Mouse (Mus musculus) CH12.LX (cell line): ENCODE data around the gene Wdr47. TPM values are rescaled to one million over a fixed set of nuclear protein-coding genes. Genes with fewer than 3 reads are reported as not detected.

ENCODE experiments used
- DNase-seq: peaks from one replicate; pipeline ENCODE4 v3.0.0-alpha.2; 2013; ENCODE audit errors: extremely low read depth
- H3K27ac ChIP-seq: 2 replicates; pipeline ENCODE4 v1.5.1; 2012; ENCODE audit warnings: low read depth, mild to moderate bottlenecking, control low read depth, moderate library complexity; ENCODE audit not compliant: insufficient read depth
- H3K27me3 ChIP-seq: replicated peaks from 2 replicates; pipeline ENCODE3; 2012; ENCODE audit warnings: inconsistent platforms
- H3K36me3 ChIP-seq, 2 experiments: replicated peaks in 1 of 2; 2 replicates each; pipeline versions ENCODE3 to v1.6.1; 2012; ENCODE audit warnings: inconsistent platforms in 1 of 2, low read length in 1 of 2, mild to moderate bottlenecking in 1 of 2, mixed read lengths in 1 of 2, moderate library complexity in 1 of 2; ENCODE audit not compliant: control insufficient read depth in 1 of 2, insufficient read depth in 1 of 2
- H3K4me1 ChIP-seq, 2 experiments: 2 replicates each; pipeline ENCODE4 v1.6.1; 2012; ENCODE audit warnings: inconsistent platforms in 1 of 2, moderate library complexity in 1 of 2; ENCODE audit not compliant: insufficient read depth in 2 of 2, control insufficient read depth in 1 of 2
- H3K4me2 ChIP-seq: 2 replicates; pipeline ENCODE4 v1.6.1; 2012; ENCODE audit warnings: low read depth, mild to moderate bottlenecking, control low read depth; ENCODE audit not compliant: poor library complexity, insufficient read depth, severe bottlenecking
- H3K4me3 ChIP-seq, 3 experiments: fragments of 150-350 bp in 1 of 3; sonication (generic) in 1 of 3; replicated peaks in 1 of 3; 2 replicates each; pipeline versions ENCODE3 to v1.5.1; 2011 to 2012; ENCODE audit warnings: low read depth in 2 of 3, low read length in 2 of 3, mild to moderate bottlenecking in 2 of 3, moderate library complexity in 2 of 3, control low read depth in 1 of 3, improper control_type of control experiment in 1 of 3, inconsistent platforms in 1 of 3, mixed read lengths in 1 of 3; ENCODE audit not compliant: poor library complexity in 1 of 3
- H3K79me2 ChIP-seq: replicated peaks from 2 replicates; pipeline ENCODE4 v1.6.1; 2012; ENCODE audit warnings: mild to moderate bottlenecking, moderate library complexity; ENCODE audit not compliant: control insufficient read depth, poor library complexity, insufficient read depth, severe bottlenecking; ENCODE audit errors: extremely low read depth
- H3K9ac ChIP-seq: 2 replicates; pipeline ENCODE4 v1.6.1; 2012; ENCODE audit warnings: low read depth, mild to moderate bottlenecking, control low read depth, moderate library complexity; ENCODE audit not compliant: insufficient read depth
- H3K9me3 ChIP-seq: replicated peaks from 2 replicates; pipeline ENCODE3; 2012; ENCODE audit warnings: low read length, inconsistent platforms, mixed read lengths
- BHLHE40 ChIP-seq: IDR thresholded peaks from 2 replicates; pipeline ENCODE4 v1.6.1; 2011; ENCODE audit warnings: mild to moderate bottlenecking, low read depth, low read length, improper control_type of control experiment
- CHD1 ChIP-seq: IDR thresholded peaks from 2 replicates; pipeline ENCODE4 v1.6.1; 2012; ENCODE audit warnings: low read depth, low read length, improper control_type of control experiment, inconsistent platforms
- CHD2 ChIP-seq: IDR thresholded peaks from 2 replicates; pipeline ENCODE4 v1.6.1; 2011; ENCODE audit warnings: low read length, improper control_type of control experiment
- CTCF ChIP-seq, 2 experiments: IDR thresholded peaks in 1 of 2; conservative IDR thresholded peaks in 1 of 2; 2 replicates each; pipeline ENCODE4 v1.5.1; 2011 to 2012; ENCODE audit warnings: low read depth in 2 of 2, low read length in 2 of 2, improper control_type of control experiment in 1 of 2, inconsistent platforms in 1 of 2, mild to moderate bottlenecking in 1 of 2, moderate library complexity in 1 of 2
- E2F4 ChIP-seq: IDR thresholded peaks from 2 replicates; pipeline ENCODE4 v1.6.1; 2011; ENCODE audit warnings: low read depth, low read length, improper control_type of control experiment; ENCODE audit not compliant: insufficient replicate concordance
- ELF1 ChIP-seq: IDR thresholded peaks from 2 replicates; pipeline ENCODE4 v1.6.1; 2014; ENCODE audit warnings: low read depth, mild to moderate bottlenecking, inconsistent platforms, low read length, improper control_type of control experiment
- EP300 ChIP-seq: IDR thresholded peaks from 2 replicates; pipeline ENCODE4 v1.6.1; 2011; ENCODE audit warnings: low read length, improper control_type of control experiment
- ETS1 ChIP-seq: conservative IDR thresholded peaks from 2 replicates; pipeline ENCODE4 v1.6.1; 2012; ENCODE audit warnings: low read depth, mild to moderate bottlenecking, inconsistent platforms, low read length, improper control_type of control experiment, moderate library complexity
- GABPA ChIP-seq: IDR thresholded peaks from 2 replicates; pipeline ENCODE4 v1.6.1; 2012; ENCODE audit warnings: low read depth, low read length, improper control_type of control experiment, inconsistent platforms; ENCODE audit not compliant: insufficient replicate concordance
- HCFC1 ChIP-seq: IDR thresholded peaks from 2 replicates; pipeline ENCODE4 v1.6.1; 2012; ENCODE audit warnings: low read depth, mild to moderate bottlenecking, inconsistent platforms, low read length, improper control_type of control experiment
- IRF4 ChIP-seq: IDR thresholded peaks from 2 replicates; pipeline ENCODE4 v1.6.1; 2014; ENCODE audit warnings: low read depth, mild to moderate bottlenecking, inconsistent platforms, low read length, improper control_type of control experiment
- KAT2A ChIP-seq: IDR thresholded peaks from 2 replicates; pipeline ENCODE4 v1.6.1; 2012; ENCODE audit warnings: low read length, improper control_type of control experiment, inconsistent platforms; ENCODE audit not compliant: insufficient replicate concordance
- MAZ ChIP-seq: IDR thresholded peaks from 2 replicates; pipeline ENCODE4 v1.6.1; 2012; ENCODE audit warnings: low read depth, mild to moderate bottlenecking, inconsistent platforms, low read length, improper control_type of control experiment, moderate library complexity
- MEF2A ChIP-seq: IDR thresholded peaks from 2 replicates; pipeline ENCODE4 v1.6.1; 2014; ENCODE audit warnings: low read depth, mild to moderate bottlenecking, inconsistent platforms, low read length, improper control_type of control experiment, borderline replicate concordance
- MXI1 ChIP-seq: IDR thresholded peaks from 2 replicates; pipeline ENCODE4 v1.6.1; 2011; ENCODE audit warnings: mild to moderate bottlenecking, low read depth, low read length, improper control_type of control experiment
- MYC ChIP-seq: IDR thresholded peaks from 2 replicates; pipeline ENCODE4 v1.6.1; 2011; ENCODE audit warnings: low read depth, mild to moderate bottlenecking, improper control_type of control experiment, low read length
- NELFE ChIP-seq: IDR thresholded peaks from 2 replicates; pipeline ENCODE4 v1.6.1; 2011; ENCODE audit warnings: low read depth, low read length, improper control_type of control experiment
- NRF1 ChIP-seq: IDR thresholded peaks from 2 replicates; pipeline ENCODE4 v1.6.1; 2014; ENCODE audit warnings: low read depth, mild to moderate bottlenecking, inconsistent platforms, low read length, improper control_type of control experiment, moderate library complexity
- POLR2A ChIP-seq: IDR thresholded peaks from 2 replicates; pipeline ENCODE4 v1.6.1; 2011; ENCODE audit warnings: low read depth, mild to moderate bottlenecking, improper control_type of control experiment, low read length
- RAD21 ChIP-seq: IDR thresholded peaks from 2 replicates; pipeline ENCODE4 v1.6.1; 2011; ENCODE audit warnings: low read depth, mild to moderate bottlenecking, low read length, improper control_type of control experiment, moderate library complexity
- SIN3A ChIP-seq: IDR thresholded peaks from 2 replicates; pipeline ENCODE4 v1.6.1; 2012; ENCODE audit warnings: low read length, improper control_type of control experiment, inconsistent platforms
- SMC3 ChIP-seq: IDR thresholded peaks from 2 replicates; pipeline ENCODE4 v1.6.1; 2011; ENCODE audit warnings: low read depth, low read length, improper control_type of control experiment
- TBP ChIP-seq: conservative IDR thresholded peaks from 2 replicates; pipeline ENCODE4 v1.6.1; 2011; ENCODE audit warnings: low read depth, low read length, improper control_type of control experiment
- TCF12 ChIP-seq: IDR thresholded peaks from 2 replicates; pipeline ENCODE4 v1.6.1; 2014; ENCODE audit warnings: low read depth, mild to moderate bottlenecking, inconsistent platforms, low read length, improper control_type of control experiment
- USF2 ChIP-seq: conservative IDR thresholded peaks from 2 replicates; pipeline ENCODE4 v1.6.1; 2011; ENCODE audit warnings: low read depth, low read length, improper control_type of control experiment
- ZMIZ1 ChIP-seq: IDR thresholded peaks from 2 replicates; pipeline ENCODE4 v1.6.1; 2012; ENCODE audit warnings: low read depth, mild to moderate bottlenecking, inconsistent platforms, low read length, improper control_type of control experiment
- ZNF384 ChIP-seq: IDR thresholded peaks from 2 replicates; pipeline ENCODE4 v1.6.1; 2012; ENCODE audit warnings: low read depth, low read length, improper control_type of control experiment, inconsistent platforms
- dilution Hi-C: fragments of 300-500 bp; cut with MboI; formaldehyde crosslinking; loops from 2 replicates; pipeline ENCODE4 v1.14.3; 2020; ENCODE audit warnings: low sequenced_read_pairs; ENCODE audit not compliant: extremely low pct_unique_long_range_greater_than_20kb, extremely low pct_ligation_motif_present
- in situ Hi-C: fragments of 300-500 bp; cut with MboI; formaldehyde crosslinking; loops from 3 replicates; pipeline ENCODE4 v1.14.3; 2019; ENCODE audit warnings: low sequenced_read_pairs, low pct_ligation_motif_present, low pct_unique_long_range_greater_than_20kb, mixed read lengths
- polyA plus RNA-seq: library from polyadenylated mRNA; unstranded; fragments of >175 nt; gene quantifications from 2 replicates; pipeline ENCODE4 v1.2.1, GENCODE M21; 2012; ENCODE audit warnings: low read depth; ENCODE audit not compliant: insufficient read length
- total RNA-seq, 2 experiments: library from RNA; depleted of rRNA; stranded (reverse); fragments of 300-350 nt in 1 of 2; fragments of >200 nt in 1 of 2; gene quantifications; 2 replicates each; pipeline ENCODE4 v1.2.3; 2012 to 2014

The Wdr47 gene
- total and polyA plus RNA-seq, 3 experiments = 1.7 to 4.6 (median 2.2) TPM

DNA sequence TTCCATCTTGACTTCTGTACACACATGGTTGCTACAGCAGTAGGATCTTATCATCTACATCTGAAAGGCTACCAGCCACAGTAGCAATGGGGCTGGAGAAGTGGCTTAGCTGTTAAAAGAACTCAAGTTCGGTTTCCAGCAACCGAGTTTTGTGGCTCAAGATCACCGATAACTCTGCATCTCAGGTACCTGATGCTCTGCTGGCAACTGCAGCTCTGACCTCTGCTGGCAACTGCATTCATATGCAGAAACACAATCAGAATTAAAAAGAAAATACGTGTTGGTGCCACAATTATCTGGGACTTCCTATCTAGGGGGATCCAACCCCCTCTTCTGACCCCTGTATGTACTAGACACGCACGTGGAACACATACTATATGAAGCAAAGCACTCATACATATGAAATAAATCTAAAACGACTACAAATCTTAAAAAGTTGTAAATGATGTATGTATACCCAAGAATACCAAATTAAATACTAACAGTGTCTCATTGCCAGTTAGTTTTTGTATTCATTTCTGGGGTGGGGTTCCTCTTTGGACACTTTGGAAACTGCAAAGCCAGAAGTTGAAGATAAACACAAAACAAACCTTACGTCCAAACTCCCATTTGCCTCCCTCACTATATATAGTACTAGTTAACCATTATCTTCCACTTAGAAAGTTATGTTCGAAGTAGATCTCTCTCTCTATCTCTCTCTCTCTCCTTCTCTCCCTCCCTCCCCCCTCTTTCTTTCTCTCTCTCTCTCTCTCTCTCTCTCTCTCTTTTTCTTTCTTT, 62.0 kb downstream of the Wdr47 start:
- Histone ChIP-seq H3K27ac (no peak overlapping the region), H3K36me3 (peaks cover 2 to 3% of the 10 kb centered on the region in 2 experiments), H3K27me3 (no peaks in the 10 kb centered on the region), H3K9me3 (peaks cover 4% of the 10 kb centered on the region), H3K4me2 (peak overlapping the region; percentile 86), H3K4me1 (peaks cover 3 to 16% of the 10 kb centered on the region in 2 experiments; a peak in 2 of 4 replicates), H3K9ac (peak overlapping the region; percentile 71; the same call in 1 of the 2 replicates), H3K79me2 (peaks cover 15% of the 10 kb centered on the region), H3K4me3 (peak overlapping the region in 2 of 3 experiments; percentile 29 to 42)
- TF ChIP-seq SMC3 (peak; percentile 66), ELF1 (no peak; the same call in 1 of the 2 replicates), MXI1 (peak; percentile 34; the same call in 1 of the 2 replicates), SIN3A (0 out of 2 replicates have a peak, but pooled peaks have one; percentile 44), ZNF384 (no peak), MYC (no peak), CTCF (conservative IDR thresholded peaks at IDR 0.05 in 1 of 2, IDR thresholded peaks at IDR 0.05 in 1 of 2; ENCODE audit: low read depth in 2 of 2, low read length in 2 of 2) (peak in 1 of 2 experiments; percentile 77; a peak in 2 of 4 replicates), RAD21 (peak; percentile 68)
- in situ Hi-C loops (loop anchor here (25.0 kb wide), 1 partner anchor 409 kb away; no protein-coding TSS in a partner anchor), dilution Hi-C loops (no loop called here)
- peak; percentile 52 for DNase-seq

DNA sequence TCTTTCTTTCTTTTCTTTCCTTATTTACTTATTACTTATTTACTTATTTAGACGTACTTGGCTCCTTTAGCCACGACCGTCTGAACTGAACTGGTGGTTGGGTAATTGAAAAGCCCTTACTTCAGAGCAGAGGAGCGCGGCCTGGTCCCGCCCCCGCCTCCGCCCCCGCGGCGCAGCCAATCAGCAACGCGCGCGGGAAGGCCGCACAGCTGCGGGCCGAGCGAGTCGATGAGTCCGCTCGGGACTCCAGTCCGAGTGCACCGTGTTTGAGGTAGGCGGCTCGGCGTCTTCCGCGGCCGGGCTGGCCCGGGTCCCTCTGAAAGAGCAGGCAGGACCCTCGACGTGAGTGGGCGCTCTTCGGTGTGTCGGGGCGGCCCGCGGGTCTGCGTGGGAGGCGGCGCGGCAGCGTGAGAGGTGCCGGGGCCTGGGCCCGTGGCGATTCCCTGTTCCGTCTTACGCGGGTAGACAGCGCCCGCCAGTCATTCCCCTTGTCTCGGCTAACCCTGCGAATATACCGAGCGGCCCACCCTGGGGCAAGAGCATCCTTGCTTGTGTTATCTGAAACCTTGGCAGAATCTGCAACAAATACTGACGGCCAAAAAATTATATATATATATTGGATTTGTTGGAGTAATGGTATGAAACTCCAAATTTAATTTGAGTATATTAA, 62.8 kb downstream of the Wdr47 start, which contains the start of gene Clcc1:
Gene Clcc1, plus strand, starts transcription at position 204 of the 670 bp plus-strand sequence.
- peaks cover 4% of the 10 kb centered on the region for H3K9me3 ChIP-seq
- no peak for TF ChIP-seq BHLHE40
- TF ChIP-seq GABPA = no peak
- TF ChIP-seq TBP = peak; percentile 76; the same call in 1 of the 2 replicates
- peak; percentile 81 for TF ChIP-seq SIN3A
- peak; percentile 54; the same call in 1 of the 2 replicates for TF ChIP-seq ELF1
- 0 out of 2 replicates have a peak, but pooled peaks have one; percentile 47 for TF ChIP-seq KAT2A
- peak; percentile 85 for TF ChIP-seq TCF12
- peak; percentile 62; the same call in 1 of the 2 replicates for TF ChIP-seq MAZ
- peak; percentile 94 for TF ChIP-seq POLR2A
- no peak for TF ChIP-seq CHD1
- TF ChIP-seq HCFC1 = peak; percentile 81
- TF ChIP-seq MXI1 = peak; percentile 38; the same call in 1 of the 2 replicates
- peak; percentile 84 for TF ChIP-seq NELFE
- TF ChIP-seq CHD2 = peak; percentile 69; the same call in 1 of the 2 replicates
- no peak for TF ChIP-seq EP300
- peak; percentile 49; the same call in 1 of the 2 replicates for TF ChIP-seq MEF2A
- TF ChIP-seq NRF1 = 0 out of 2 replicates have a peak, but pooled peaks have one; percentile 45
- no peak for TF ChIP-seq USF2
- peak; percentile 27; the same call in 1 of the 2 replicates for TF ChIP-seq E2F4
- peak; percentile 88 for TF ChIP-seq ZMIZ1
- peak; percentile 38; the same call in 1 of the 2 replicates for TF ChIP-seq IRF4
- TF ChIP-seq ETS1 = no peak
- no peak for TF ChIP-seq MYC
- peak within 1 kb of the TSS; percentile 27 for H3K27ac ChIP-seq
- H3K4me3 ChIP-seq = peak within 1 kb of the TSS; percentile 55 to 89 (median 80)
- no peaks in the 10 kb centered on the region for H3K27me3 ChIP-seq
- H3K4me1 ChIP-seq = peaks cover 3 to 16% of the 10 kb centered on the region in 2 experiments; a peak in 2 of 4 replicates
- dilution Hi-C loops = no loop called here
- peak; percentile 89 for DNase-seq
- H3K9ac ChIP-seq = peak within 1 kb of the TSS; percentile 75
- peak within 1 kb of the TSS; percentile 97 for H3K4me2 ChIP-seq
- in situ Hi-C loops = loop anchor here (25.0 kb wide), 1 partner anchor 408 kb away; no protein-coding TSS in a partner anchor
- H3K79me2 ChIP-seq = peaks cover 15% of the 10 kb centered on the region
- peaks cover 3 to 11% of the 10 kb centered on the region in 2 experiments for H3K36me3 ChIP-seq
